Mouse (Mus musculus) heart, adult 2 months (tissue): ENCODE data around the gene Gstm5. TPM values are rescaled to one million over a fixed set of nuclear protein-coding genes. Genes with fewer than 3 reads are reported as not detected.

Source experiments
- DNase-seq, 2 experiments: peaks; one replicate each; pipeline ENCODE4 v3.0.0; 2021
- H3K27ac ChIP-seq: fragments of 200-600 bp; 2 replicates; pipeline ENCODE4 v1.8.1; 2022
- H3K27me3 ChIP-seq: fragments of 200-500 bp; 2 replicates; pipeline ENCODE4 v1.6.1; 2012; ENCODE audit warnings: mild to moderate bottlenecking, low read length, inconsistent platforms, mixed read lengths; ENCODE audit not compliant: control insufficient read depth, insufficient read depth
- H3K36me3 ChIP-seq: fragments of 200-500 bp; 2 replicates; pipeline ENCODE4 v1.6.1; 2012; ENCODE audit warnings: low read length, inconsistent platforms; ENCODE audit not compliant: control insufficient read depth, insufficient read depth
- H3K4me1 ChIP-seq: fragments of 200-500 bp; 2 replicates; pipeline ENCODE4 v1.6.1; 2011; ENCODE audit warnings: low read length; ENCODE audit not compliant: control insufficient read depth, insufficient read depth
- H3K4me3 ChIP-seq: fragments of 200-600 bp; 2 replicates; pipeline ENCODE4 v1.8.1; 2022
- H3K79me2 ChIP-seq: fragments of 200-500 bp; replicated peaks from 2 replicates; pipeline ENCODE4 v1.6.1; 2012; ENCODE audit warnings: mild to moderate bottlenecking, inconsistent platforms, low read length, moderate library complexity, mixed read lengths; ENCODE audit not compliant: control insufficient read depth, insufficient read depth
- H3K9ac ChIP-seq: fragments of 200-500 bp; 2 replicates; pipeline ENCODE4 v1.6.1; 2012; ENCODE audit warnings: low read depth, mild to moderate bottlenecking, control low read depth, inconsistent platforms, low read length, mixed read lengths
- CTCF ChIP-seq: fragments of 200-600 bp; IDR thresholded peaks from 2 replicates; pipeline ENCODE4 v1.8.1; 2022; ENCODE audit warnings: antibody characterized with exemption, mild to moderate bottlenecking, moderate library complexity
- EP300 ChIP-seq: fragments of 200-500 bp; IDR thresholded peaks from 2 replicates; pipeline ENCODE4 v1.6.1; 2011; ENCODE audit warnings: low read depth, low read length, control low read depth; ENCODE audit not compliant: insufficient read depth
- POLR2A ChIP-seq: fragments of 200-500 bp; IDR thresholded peaks from 2 replicates; pipeline ENCODE4 v1.6.1; 2011; ENCODE audit warnings: mild to moderate bottlenecking, low read depth, low read length, control low read depth; ENCODE audit not compliant: insufficient read depth
- WGBS: fragments of 180-500 bp; shearing (Covaris S2); methylation state at CpG from one replicate; pipeline ENCODE4 v1.1.7; 2018; 5-methylcytosine and 5-hydroxymethylcytosine counted together
- intact Hi-C: fragments of 180-260 bp; cut with DNase I; formaldehyde crosslinking; loops from one replicate; pipeline ENCODE4 v1.15.1; 2025
- polyA plus RNA-seq: library from polyadenylated mRNA; depleted of rRNA; stranded (reverse); fragments of >200 nt; gene quantifications from 2 replicates; pipeline ENCODE4 v1.2.3, GENCODE M21; 2012
- total RNA-seq, 2 experiments: library from RNA; stranded (reverse); gene quantifications; 2 replicates each; pipeline ENCODE4 v1.2.3; 2021

Gene Gstm5
- total and polyA plus RNA-seq, 3 experiments, result 45.7 to 59.5 (median 53.4) TPM

GRCm38 (mm10) chr3:107931670-107932069, 36.0 kb downstream of the Gstm5 start, which contains the start of gene Gstm7:
Gene Gstm7 (minus strand): TSS chr3:107931817.
- Histone ChIP-seq H3K27me3 (no peaks in the 10 kb centered on the region), H3K27ac (peak within 1 kb of the TSS; percentile 80), H3K4me3 (peak within 1 kb of the TSS; percentile 44), H3K9ac (peak within 1 kb of the TSS; percentile 56), H3K36me3 (no peaks in the 10 kb centered on the region), H3K79me2 (no peaks in the 10 kb centered on the region), H3K4me1 (peaks cover 7% of the 10 kb centered on the region)
- 0 out of 2 replicates have a peak, but pooled peaks have one; percentile 33 for TF ChIP-seq POLR2A
- TF ChIP-seq CTCF, result peak; percentile 57
- TF ChIP-seq EP300, result peak; percentile 72; the same call in 1 of the 2 replicates
- intact Hi-C loops, result loop anchor here (2.0 kb wide), 1 partner anchor 87 kb away; no protein-coding TSS in a partner anchor
- peak; percentile 96 to 98 for DNase-seq
- WGBS, result 1% methylated on average over 10 of the region's 10 CpGs

- H3K27me3 ChIP-seq, result no peaks in the 10 kb centered on the region
- H3K4me1 ChIP-seq, result peaks cover 7% of the 10 kb centered on the region
- no peak overlapping the region for H3K4me3 ChIP-seq
- peak in 1 of 2 experiments; percentile 20 for DNase-seq
- intact Hi-C loops, result no loop called here
- H3K79me2 ChIP-seq, result no peaks in the 10 kb centered on the region
- no peak for TF ChIP-seq EP300
- TF ChIP-seq POLR2A, result no peak
- TF ChIP-seq CTCF, result no peak
- H3K27ac ChIP-seq, result peak overlapping the region; percentile 80
- H3K36me3 ChIP-seq, result no peaks in the 10 kb centered on the region
- WGBS, result 74% methylated on average over 6 of the region's 6 CpGs
- H3K9ac ChIP-seq, result no peak overlapping the region
These were observed 36.5 kb downstream of the Gstm5 start for GRCm38 (mm10) chr3:107932128-107932527.

- no peak overlapping the region for H3K4me3 ChIP-seq
- intact Hi-C loops, result loop anchor here (5.0 kb wide), 1 partner anchor 212 kb away; the partner anchor contains the start of gene Gnai3
- WGBS, result 52% methylated on average over 3 of the region's 3 CpGs
- DNase-seq, result no peak
- no peak for TF ChIP-seq POLR2A
- no peaks in the 10 kb centered on the region for H3K79me2 ChIP-seq
- H3K27ac ChIP-seq, result no peak overlapping the region
- H3K27me3 ChIP-seq, result no peaks in the 10 kb centered on the region
- H3K9ac ChIP-seq, result no peak overlapping the region
- no peaks in the 10 kb centered on the region for H3K36me3 ChIP-seq
- H3K4me1 ChIP-seq, result peaks cover 12% of the 10 kb centered on the region
These were observed 39.6 kb downstream of the Gstm5 start for GRCm38 (mm10) chr3:107935268-107935667.

- TF ChIP-seq CTCF, result no peak
- TF ChIP-seq EP300, result no peak
- no peak for TF ChIP-seq POLR2A
- intact Hi-C loops, result loop anchor here (5.0 kb wide), 1 partner anchor 211 kb away; the partner anchor contains the start of gene Gnai3
- 30% methylated on average over 3 of the region's 3 CpGs for WGBS
These were observed 40.3 kb downstream of the Gstm5 start for GRCm38 (mm10) chr3:107935888-107936287.

GRCm38 (mm10) chr3:107939403-107939802, 43.8 kb downstream of the Gstm5 start:
- H3K9ac ChIP-seq, result no peak overlapping the region
- no peaks in the 10 kb centered on the region for H3K27me3 ChIP-seq
- peak overlapping the region; percentile 45; the same call in 1 of the 2 replicates for H3K27ac ChIP-seq
- peak; percentile 94 for TF ChIP-seq CTCF
- TF ChIP-seq POLR2A, result no peak
- peak; percentile 70 for TF ChIP-seq EP300
- no peak overlapping the region for H3K4me3 ChIP-seq
- 35% methylated on average over 3 of the region's 3 CpGs for WGBS
- H3K36me3 ChIP-seq, result no peaks in the 10 kb centered on the region
- intact Hi-C loops, result loop anchor here (1.0 to 5.0 kb wide), 2 partner anchors 122 to 208 kb away; partner anchors contain the start of gene Gnai3
- no peaks in the 10 kb centered on the region for H3K79me2 ChIP-seq
- peaks cover 7% of the 10 kb centered on the region for H3K4me1 ChIP-seq
- DNase-seq, result peak; percentile 82 to 83

More at GRCm38 (mm10) chr3:107935888-107936287, 40.3 kb downstream of the Gstm5 start:
- Histone ChIP-seq H3K36me3 (no peaks in the 10 kb centered on the region), H3K27me3 (no peaks in the 10 kb centered on the region), H3K4me1 (peaks cover 12% of the 10 kb centered on the region), H3K27ac (no peak overlapping the region), H3K79me2 (no peaks in the 10 kb centered on the region), H3K4me3 (no peak overlapping the region), H3K9ac (no peak overlapping the region)
- no peak for DNase-seq

- 80% methylated on average over 4 of the region's 4 CpGs for WGBS
- Histone ChIP-seq H3K9ac (no peak overlapping the region), H3K4me1 (peaks cover 7% of the 10 kb centered on the region), H3K27me3 (no peaks in the 10 kb centered on the region), H3K79me2 (no peaks in the 10 kb centered on the region), H3K27ac (peak overlapping the region; percentile 45; the same call in 1 of the 2 replicates), H3K4me3 (no peak overlapping the region), H3K36me3 (no peaks in the 10 kb centered on the region)
- no peak for DNase-seq
- TF ChIP-seq POLR2A (no peak), CTCF (no peak), EP300 (no peak)
- intact Hi-C loops, result loop anchor here (1.0 to 5.0 kb wide), 2 partner anchors 121 to 207 kb away; partner anchors contain the start of gene Gnai3
These were observed 44.2 kb downstream of the Gstm5 start for GRCm38 (mm10) chr3:107939830-107940229.
